Mouse (Mus musculus): ENCODE measurements at regions not wholly inside any gene's neighbourhood (a gene's known extent, or its start where the extent isn't known, plus 50 kb on each side); places are given as distances from the start of the nearest gene placed in this dataset.

DNA sequence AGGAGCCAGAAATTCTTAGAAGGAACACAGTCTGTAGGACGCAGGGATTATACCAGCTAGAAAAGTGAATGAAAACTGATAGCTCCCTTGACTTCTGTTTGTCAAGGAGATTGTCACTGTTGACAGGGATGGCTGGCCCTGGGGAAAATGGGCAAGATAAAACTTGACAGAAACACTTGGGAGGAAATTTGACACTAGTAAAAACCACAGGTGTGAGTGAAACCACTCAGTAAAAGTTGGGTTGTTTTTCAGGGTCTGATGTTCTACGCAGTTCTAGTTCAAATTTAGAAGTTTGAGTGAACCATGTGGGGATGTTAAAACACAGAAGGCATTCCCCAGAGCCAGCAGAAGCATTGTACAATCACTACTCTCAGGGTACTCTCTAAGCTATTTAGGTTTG, 246.6 kb upstream of the Prep start:
- DNase-seq = no peak

DNA sequence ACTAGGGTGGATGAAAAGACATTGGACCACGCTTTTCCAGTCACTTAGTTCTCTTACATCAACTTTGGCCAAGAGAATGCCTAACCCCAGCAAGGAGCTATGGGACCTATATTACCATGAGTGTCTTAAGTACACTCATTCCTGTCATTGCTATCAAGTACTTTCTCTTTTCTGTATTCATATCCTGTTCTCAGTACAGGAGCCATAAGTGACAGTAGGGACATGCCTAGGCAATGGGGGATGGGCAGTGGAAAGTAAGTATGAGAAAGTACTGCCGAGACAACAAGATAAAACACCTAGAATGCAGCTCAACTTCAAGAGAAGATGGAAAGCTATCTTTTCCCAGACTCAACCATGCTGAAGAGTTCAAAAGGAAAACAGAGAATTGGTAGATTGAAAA, 247.6 kb upstream of the Prep start:
- no peak for DNase-seq

DNA sequence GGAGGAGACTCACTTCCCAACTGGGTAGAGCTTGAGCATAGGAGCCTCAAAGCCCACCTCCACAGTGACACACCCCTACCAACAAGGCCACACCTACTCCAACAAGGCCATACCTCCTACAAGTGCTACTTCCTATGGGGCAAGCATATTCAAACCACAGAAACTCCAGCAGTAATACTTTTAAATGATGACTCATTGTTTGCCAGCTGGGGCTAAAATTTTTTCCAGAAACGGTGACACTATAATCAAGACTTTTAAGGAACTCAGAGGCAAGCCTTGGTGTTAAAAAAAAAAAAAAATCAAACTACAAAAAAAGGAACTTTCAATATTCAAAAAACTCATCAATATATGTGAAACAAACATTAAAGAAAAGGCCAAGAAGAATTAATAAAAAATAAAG, 248.4 kb upstream of the Prep start:
- DNase-seq = no peak

DNA sequence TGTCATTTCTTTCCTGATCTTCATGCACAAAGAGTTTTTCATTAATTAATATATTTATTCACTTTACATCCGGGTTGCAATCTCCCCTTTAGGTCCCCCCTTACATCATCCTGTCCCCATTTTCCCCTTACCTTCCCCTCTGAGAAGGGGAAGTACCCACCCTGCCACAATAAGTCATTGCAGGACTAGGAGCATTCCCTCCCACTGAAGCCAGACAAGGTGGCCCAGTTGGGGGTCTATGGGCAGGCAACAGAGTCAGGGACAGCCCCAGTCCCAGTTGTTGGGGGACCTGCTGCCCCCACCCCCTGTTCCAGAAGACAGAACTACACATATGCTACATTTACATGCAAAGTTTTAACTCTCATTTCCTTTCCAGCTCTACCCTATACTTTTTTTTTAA, 267.9 kb upstream of the Prdm1 start:
- no peak for DNase-seq

DNA sequence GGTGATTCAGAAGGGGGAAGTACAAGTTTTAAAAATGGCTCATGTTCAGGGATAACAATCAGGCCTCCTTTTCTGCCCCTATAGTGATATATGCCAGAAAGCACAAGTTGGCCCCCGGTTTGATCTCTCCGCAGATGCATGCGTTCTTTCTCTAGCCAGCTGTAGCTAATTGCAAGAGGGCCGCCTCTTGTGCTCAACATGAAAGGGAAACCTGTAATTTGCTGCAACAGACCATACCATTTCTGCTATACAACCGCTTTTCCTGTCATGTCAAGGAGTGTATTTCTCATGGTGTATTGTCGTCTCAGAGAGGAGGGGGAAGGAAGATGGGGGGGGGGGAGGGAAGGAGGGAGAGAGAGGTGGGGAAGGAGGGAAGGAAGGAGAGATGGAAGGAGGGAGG, 257.1 kb upstream of the Prdm1 start:
- no peak for DNase-seq

DNA sequence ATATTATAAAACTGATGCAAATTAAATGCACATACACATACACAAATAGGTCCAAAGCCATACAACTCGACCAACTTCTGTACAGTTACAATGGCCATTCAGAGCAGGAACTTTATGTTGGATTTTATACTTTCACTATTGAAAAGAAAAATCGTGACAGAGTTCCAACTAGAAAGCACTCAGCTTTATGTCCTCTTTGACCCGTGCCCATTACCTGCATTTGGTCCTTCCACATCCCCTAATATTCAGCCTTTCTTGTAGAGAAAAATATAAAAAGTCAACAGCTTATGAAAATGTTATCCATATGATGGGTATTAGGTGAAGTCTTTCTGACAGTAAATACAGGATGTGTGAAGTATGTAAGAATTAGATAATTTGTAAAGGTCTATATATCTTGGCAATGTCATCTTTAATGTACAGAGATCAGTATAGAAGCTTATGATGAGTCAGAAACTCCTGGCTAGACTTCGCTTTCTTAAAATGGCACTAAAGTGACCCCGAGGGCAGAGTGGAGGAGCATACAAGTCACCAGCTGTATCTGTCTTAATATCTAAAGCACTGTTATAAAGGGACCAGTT, 252.2 kb upstream of the Prdm1 start:
- no peak for DNase-seq

DNA sequence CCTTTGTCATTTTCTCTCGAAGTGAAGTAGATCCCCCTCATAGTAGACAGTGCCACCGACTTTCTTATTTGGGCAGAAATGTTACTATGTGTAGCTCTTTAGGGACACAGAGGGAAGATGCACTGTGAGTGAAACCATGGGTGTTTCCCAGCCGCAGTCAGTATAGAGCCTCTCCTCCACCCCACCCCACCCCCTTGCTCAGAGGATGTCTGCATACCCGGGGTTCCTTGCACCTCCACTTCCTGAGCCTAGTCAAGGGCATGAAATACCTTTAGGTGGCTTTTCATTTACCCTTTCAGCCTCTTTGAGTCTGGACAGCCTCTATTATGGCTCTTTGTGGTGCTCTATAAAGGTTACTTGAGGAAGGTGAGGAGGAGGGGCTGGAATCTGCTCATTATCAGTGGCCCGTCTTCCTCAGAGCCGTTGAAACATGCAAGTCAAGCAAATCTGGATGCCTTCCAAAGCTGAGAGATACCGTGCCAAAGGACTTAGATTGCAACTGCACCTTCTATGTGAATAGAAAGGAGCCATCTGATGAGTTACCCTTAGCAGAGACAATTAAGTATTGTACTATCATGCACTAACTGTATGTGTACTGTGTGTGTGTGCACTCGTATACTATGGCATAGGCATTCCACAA, 251.4 kb upstream of the Prdm1 start:
- no peak for DNase-seq

DNA sequence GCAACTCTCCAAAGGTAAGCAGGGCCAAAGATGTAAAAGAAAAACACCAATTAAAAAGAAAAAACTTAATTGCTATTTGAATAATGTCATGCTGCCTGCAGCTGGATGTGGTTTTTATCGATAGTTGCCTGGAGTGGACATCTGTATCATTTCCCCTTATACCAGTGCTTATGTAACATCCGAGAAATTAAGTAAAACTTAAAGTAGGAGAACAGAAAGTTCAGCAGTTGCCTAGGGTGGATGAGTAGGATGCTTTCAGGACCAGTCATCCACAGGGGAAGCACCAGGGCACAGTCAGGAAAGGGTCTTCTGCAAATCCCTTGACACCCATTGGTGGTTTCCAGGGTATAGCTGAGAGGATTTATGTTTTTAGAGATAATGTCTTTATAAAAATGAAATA, 248.9 kb upstream of the Prdm1 start:
- no peak for DNase-seq

DNA sequence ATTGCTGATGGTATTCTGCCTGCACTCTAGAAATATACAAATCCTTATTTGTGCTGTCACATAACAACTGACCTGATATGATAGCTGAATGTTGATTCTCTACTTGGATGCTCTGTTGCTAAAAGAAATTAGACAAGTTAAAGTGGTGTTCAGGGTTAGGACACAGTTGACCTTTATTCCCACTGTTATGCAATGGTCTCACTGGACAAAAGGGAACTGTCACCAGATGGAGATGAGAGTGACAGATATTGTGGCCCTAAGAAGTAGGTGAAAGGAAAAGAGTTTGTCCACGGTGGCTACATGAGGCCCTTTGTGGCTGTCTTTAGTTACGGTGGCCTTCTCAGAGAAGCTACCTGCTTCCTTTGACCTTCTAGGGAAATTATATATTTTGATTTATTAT, 247.9 kb upstream of the Prdm1 start:
- DNase-seq = peak in 1 of 2 experiments; percentile 3

DNA sequence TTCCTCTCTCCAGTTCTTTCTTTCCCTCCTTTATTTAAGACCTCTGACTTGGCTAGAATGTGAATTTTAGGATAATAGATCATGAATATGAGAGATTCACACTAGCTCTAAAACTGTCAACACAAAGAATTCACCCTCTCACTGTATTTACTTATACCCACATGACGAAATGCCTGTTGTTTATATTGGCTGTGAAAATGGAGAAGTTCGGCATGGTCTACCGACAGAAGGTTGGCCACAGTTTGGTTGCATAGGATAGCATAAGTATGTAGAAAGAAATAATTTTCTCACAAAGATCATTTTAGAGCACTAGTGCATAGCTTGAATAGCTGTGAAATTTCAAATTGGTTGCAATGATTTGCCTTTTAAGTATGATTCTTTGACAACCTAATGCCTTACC, 237.2 kb upstream of the Prdm1 start:
- DNase-seq = no peak

DNA sequence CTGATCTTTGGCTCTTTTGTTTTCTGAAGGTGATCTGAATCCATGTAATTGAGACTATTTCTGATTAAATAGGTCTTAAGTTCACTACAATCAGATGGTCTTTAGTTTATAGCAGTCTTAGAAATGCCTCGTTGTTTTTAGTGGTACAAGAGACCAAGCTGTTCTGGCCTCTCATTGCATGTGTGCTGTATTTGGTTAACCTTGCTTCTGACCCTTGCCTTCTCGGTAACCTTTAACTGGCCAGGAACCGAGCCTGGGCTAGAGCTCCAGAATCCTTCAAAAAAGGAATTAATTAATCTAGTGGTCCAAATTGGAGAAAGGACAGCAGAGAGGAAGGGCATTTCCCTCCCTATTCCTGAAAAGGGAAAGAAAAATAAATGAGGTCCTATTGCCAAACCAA, 234.8 kb upstream of the Prdm1 start:
- no peak for DNase-seq

DNA sequence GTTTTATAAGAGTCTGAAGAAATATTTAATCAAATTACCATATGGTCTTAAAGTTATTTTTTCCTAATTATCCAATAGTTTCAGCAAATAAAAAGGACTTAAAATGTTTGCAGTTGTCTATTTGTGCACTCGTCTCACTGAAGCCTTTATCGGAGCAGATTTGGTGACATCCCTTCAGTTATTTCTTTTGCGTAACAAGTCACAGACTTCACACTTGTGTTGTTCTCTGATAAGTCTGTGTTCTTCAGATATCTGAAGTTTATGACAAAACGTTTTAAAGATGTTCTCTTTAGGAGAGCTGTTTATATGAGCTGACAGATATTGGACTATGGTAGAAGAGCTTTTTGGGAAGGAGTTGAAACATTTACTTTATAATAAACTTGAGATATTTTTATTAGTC, 233.8 kb upstream of the Prdm1 start:
- no peak for DNase-seq

DNA sequence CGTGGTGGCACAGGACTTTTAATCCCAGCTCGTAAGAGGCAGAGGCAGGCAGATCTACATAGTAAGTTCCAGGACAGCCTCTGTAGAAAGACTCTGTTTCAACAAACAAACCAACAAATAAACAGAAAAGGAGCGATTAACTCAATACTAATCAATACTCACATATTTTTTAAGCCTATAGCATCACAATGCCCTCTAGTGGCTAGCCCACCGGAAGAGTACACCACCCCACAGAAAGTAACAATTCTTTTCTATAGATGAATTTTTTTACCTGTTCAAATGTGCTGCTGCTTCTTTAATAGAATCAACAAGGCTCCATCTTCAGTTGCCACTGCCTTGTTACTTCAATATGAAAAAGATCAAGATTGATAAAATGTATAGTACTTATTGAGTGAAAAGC, 233.0 kb upstream of the Prdm1 start:
- no peak for DNase-seq

DNA sequence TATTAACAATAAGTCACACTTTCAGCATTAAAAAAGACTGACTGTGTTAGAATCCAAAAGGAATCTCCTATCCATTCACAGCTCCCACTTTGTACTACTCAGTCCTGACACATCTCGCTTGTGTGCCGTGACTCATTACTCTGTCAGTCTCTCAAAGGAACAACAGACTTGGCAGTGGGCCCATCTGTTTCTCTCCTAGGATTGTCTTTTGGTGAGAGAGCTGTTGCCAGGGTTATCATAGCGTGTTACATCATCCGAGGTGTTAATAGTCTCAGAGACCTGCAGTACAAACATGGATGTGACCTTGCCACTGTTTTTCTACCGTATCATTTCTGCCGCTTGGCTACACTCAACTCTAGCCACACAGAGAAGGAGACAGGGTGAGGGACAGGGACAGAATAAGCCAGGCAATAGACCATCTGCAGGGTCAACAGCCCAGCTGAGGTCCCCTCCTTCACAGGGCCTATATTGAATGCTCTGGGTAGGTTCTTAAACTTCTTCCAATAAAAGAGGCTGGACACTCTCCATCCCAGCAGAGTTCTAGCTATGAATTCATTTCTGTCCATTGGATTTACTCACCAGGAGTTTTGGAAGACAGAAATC, 227.2 kb upstream of the Prdm1 start:
- DNase-seq = no peak

DNA sequence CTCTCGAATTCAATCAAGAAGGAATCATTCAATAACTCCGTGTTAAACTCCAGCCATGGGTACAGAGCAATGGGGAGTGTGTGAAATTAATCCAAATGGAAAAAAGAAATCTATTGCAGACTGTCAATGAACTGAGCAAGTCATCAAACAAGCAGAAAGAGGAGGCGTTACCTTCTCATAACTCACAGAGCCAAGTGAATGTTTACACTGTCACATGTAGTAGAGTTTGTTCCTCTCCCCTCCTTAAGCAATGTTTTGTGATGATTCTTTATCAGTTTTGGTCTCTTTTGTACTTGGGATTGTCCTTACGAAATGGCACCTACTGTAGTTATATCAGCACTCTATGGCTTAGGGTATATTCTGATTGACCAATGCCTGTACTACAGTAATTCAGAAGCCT, 226.6 kb upstream of the Prdm1 start:
- DNase-seq = no peak

DNA sequence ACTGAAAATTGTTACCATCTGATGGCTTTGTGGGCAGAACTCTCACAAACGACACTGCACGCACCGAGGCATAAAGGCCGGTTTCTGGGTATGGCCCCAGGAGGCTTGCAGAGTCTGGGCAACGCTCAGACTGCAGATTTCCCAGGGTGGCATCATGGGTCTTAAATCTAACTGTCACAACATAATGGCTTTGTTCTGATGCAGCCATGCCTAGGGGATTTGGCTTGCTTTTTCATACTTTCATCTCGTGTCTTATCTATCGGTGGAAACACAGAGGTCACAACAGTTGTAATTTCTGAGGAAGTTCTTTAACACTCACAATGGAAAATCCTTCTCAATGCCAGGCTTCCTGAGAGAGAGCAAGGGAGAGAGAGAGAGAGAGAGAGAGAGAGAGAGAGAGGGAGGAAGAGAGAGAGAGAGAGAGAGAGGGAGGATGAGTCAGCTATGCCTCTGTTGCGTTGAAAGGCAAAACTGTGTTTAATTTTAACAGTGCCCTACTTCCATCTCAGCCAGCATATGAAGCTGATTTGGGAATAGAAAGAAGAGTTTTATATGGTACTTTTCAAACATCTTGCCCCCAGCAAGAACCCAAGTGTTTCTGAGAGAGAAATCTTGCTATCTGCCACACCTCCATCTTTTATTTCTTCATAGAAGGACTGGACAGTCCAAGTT, 224.6 kb upstream of the Prdm1 start:
- no peak for DNase-seq

DNA sequence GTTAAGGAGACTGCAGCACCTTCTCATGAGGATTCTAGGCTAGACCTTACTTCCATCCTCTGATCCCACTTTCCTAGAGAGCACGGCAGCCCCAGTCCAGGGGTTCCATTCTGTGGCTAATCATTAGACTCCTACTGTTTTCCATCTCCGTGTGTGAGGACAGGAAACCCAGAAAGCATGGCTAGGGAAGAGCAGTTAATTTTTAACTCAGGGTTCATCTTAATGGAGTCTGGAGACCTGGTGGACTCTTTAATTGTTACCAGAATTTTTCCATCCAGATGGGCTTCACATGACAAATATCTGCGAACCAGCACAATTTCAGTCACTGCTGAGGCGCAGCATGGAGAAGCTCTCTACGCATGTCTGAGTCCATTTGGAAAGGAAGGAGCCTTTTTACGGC, 222.8 kb upstream of the Prdm1 start:
- DNase-seq = no peak

DNA sequence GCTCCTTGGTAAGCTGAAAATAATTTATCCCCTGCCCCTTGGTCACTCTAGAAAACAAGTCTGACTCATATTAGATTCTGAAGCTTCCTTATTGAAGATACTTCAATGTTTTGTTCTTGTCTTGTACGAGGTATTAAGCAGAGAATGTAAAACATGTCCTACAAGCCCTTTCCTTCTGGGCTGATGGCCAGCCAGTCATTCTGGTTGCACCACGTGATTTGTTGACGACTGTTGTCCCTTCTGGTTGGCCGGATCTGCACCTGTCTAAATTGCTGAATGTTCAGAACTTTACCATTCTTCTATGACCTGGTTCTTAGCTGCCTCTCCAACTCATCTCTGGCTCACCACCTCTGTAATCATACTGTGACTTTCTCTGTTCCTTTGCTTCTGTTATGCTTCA, 220.9 kb upstream of the Prdm1 start:
- no peak for DNase-seq

DNA sequence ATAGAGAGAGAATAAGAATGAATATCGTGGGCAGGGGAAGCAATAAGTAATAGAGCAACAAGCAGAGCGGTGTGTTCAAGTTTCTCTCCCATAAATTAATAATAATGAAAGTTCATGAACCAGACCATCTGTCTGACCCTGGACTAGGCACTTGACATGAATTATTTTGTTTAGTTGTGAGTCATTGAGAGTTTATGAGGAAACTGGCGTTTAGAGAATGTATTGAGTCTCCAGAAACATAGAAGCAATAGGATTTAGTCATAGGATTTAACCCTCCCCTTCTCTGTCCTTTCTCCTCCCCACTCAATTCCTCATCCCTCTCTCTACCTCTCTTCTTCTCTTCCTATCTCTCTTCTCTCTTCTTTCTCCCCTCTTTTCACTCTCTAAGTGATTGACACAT, 219.1 kb upstream of the Prdm1 start:
- DNase-seq = no peak

DNA sequence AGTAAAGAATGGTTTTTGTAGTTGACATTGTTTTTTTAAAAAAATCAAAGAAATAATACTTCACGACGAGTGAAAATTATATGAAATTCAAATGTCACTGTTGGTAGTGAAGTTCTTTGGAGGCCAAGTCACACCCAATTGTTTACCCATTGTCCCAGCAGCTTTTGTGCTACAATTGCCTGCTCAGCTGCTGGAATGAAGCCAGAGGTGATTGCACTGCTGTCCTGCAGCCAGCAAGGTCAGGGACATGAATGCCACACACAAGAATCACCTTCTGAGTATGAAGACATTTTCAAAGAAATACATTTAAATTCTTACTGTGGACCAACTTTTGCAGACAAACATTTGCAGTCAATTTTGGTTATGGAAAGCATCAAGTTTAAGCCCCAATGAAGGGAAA, 215.9 kb upstream of the Prdm1 start:
- peak in 1 of 2 experiments; percentile 4 for DNase-seq

DNA sequence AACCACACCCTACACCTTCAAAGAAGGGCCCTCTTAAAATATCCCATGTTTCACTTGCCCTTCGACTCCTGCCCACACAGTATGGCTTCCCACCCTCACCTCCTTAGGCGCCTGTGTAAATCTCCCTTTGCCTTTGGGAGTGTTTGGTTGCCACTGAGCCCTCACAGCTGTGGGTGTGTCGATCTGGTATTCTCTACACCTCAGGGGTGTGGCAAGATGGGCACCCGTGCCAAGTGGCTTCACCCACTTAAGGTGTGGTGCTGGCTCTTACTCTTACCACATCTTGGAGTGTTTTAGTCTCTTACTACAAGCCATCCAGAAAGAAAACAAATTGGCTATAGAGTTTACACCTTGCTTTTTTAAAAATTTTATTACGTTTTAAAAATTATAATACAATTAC, 205.3 kb upstream of the Prdm1 start:
- peak in 1 of 2 experiments; percentile 4 for DNase-seq

DNA sequence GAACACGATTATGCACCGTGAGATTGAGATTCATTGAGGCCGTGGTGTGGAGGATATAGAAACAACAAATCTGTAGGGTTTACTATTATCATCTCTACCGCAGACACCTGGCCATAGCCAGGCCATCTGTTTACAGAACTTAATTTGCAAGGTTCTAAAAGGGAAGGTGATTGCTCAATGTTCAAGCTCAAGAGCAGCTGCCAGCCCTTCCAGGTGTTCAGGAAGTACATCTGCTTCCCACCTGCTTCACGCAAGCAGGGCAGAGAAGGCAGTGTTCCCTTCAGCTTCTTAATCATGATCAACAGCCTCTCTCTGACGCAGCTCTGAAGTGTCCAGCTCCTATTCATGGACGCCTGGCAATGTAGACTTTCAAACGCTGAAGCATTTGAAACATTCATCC, 202.4 kb upstream of the Prdm1 start:
- DNase-seq = no peak

DNA sequence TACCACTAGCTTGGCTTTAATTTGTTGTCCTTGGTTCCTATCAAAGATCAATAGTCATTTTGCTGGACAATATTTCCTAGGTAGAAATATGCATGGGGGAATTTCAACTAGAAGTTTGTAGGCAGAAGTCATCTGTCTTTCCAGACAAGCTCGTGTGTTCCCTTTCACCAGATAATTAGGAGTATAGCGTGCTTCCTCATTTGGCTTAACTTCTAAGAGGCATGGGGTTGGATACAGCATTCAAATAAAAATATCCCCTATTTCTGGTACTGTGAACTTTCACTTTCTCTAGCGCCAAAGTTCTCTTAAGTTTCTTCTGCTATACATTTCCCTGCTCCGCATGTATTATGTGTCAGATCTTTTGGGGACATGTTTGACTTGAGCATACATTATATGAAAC, 200.7 kb upstream of the Prdm1 start:
- DNase-seq = no peak

DNA sequence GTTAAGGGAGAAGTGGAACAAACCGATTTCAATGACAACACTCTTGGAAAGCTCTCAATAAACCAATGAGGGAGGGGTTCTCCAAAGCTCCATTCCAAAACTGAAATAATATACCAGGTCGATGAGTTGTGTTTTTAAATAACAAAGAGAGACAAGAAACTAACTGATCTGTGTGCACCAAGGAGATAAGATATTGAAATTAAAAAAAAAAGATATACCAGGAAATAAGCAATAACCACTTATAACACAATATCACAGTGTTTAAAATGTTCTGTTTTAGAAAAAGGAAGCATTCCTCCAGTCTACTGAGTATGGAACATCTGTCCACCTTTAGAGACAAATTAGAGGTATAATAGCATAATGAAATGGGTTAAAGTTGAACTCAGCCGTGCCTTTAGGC, 196.3 kb upstream of the Prdm1 start:
- no peak for DNase-seq
